Mouse (Mus musculus): ENCODE data around the gene Gm14819. TPM values are rescaled to one million over a fixed set of nuclear protein-coding genes. Genes with fewer than 3 reads are reported as not detected.
"Not testable (repeated sequence)": the region's sequence is repeated elsewhere in the genome, so short reads cannot be mapped to it uniquely, and the experiment has no call there.

The Gm14819 gene
- not detected in 2 replicates for polyA plus RNA-seq (2014; fragmentation: Nextera tagmentation; extraction: Ambion mirVana)

DNA sequence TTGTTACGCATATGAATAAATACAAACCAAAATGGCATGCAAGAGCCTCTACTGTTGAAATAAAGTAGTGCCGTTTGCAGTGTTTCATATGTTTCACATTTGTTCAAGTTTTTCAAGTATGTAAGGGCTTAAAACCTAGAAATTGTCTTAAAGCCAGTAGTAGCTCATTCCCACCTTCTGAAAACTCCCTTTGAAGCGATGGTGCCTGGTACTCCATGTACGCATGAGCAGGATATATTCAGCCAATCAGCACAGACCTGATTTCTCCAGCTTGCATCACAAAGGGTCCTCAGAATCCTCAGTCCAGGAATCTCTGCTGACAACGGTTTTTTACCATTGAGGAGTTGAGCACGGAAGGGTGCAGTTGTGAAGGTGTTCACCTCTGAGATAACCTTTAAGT, at the start of gene Gm14819:
Gene Gm14819, plus strand, starts transcription at position 301 of the 400 bp plus-strand sequence.
- not testable (repeated sequence) for ATAC-seq (ENCODE audit: low FRiP score); H3K4me3 ChIP-seq (ENCODE audit: low read depth, low read length); H3K4me2 ChIP-seq (replicated peaks; ENCODE audit: low read depth, low read length); DNase-seq (ENCODE audit: low spot score); H3K9me3 ChIP-seq (ENCODE audit: control insufficient read depth, low read length); H3K27me3 ChIP-seq (ENCODE audit: control insufficient read depth, insufficient read depth, low read length); H3K4me1 ChIP-seq (replicated peaks; ENCODE audit: control insufficient read depth, insufficient read depth, low read length); H3K27ac ChIP-seq (ENCODE audit: low read depth, low read length); H3K36me3 ChIP-seq (ENCODE audit: control insufficient read depth, insufficient read depth, low read length); H3K9ac ChIP-seq (ENCODE audit: low read depth, low read length)
- no CpG with 5 or more reads among the region's 6 CpGs for WGBS
